Mouse (Mus musculus) myocyte (in vitro differentiated cells): ENCODE measurements around the gene Plscr1. TPM values are rescaled to one million over a fixed set of nuclear protein-coding genes. Genes with fewer than 3 reads are reported as not detected.
A peak's percentile ranks its signal among the peaks of the same experiment; 100 is the strongest.

Experiments
- H3K27me3 ChIP-seq: one replicate; pipeline ENCODE4 v1.6.1; 2011; ENCODE audit not compliant: control insufficient read depth, insufficient read depth, insufficient read length
- H3K36me3 ChIP-seq: one replicate; pipeline ENCODE4 v1.6.1; 2011; ENCODE audit not compliant: control insufficient read depth, insufficient read depth
- H3K4me2 ChIP-seq: one replicate; pipeline ENCODE4 v1.6.1; 2011; ENCODE audit warnings: low read depth, control low read depth
- H3K4me3 ChIP-seq: one replicate; pipeline ENCODE4 v1.5.1; 2011; ENCODE audit warnings: mild to moderate bottlenecking, control low read depth, moderate library complexity
- H3K79me2 ChIP-seq: one replicate; pipeline ENCODE4 v1.6.1; 2011; ENCODE audit not compliant: control insufficient read depth, insufficient read depth
- H3ac ChIP-seq: one replicate; pipeline ENCODE4 v1.6.1; 2011; ENCODE audit not compliant: control insufficient read depth, insufficient read length
- CEBPB ChIP-seq: IDR thresholded peaks from 2 replicates; pipeline ENCODE4 v1.6.1; 2011; ENCODE audit warnings: mild to moderate bottlenecking, moderate library complexity; ENCODE audit not compliant: poor library complexity, insufficient read depth, severe bottlenecking
- E2F4 ChIP-seq: IDR thresholded peaks from one replicate; pipeline ENCODE4 v1.6.1; 2011; ENCODE audit warnings: mild to moderate bottlenecking, control low read depth, moderate library complexity; ENCODE audit not compliant: insufficient read depth
- MAX ChIP-seq: IDR thresholded peaks from one replicate; pipeline ENCODE4 v1.6.1; 2011; ENCODE audit warnings: low read depth, mild to moderate bottlenecking, control low read depth
- MYOD1 ChIP-seq, 3 experiments: IDR thresholded peaks; one replicate each; pipeline ENCODE4 v1.6.1; 2011; ENCODE audit warnings: control low read depth in 2 of 3, low read depth in 2 of 3, mild to moderate bottlenecking in 2 of 3, moderate library complexity in 1 of 3; ENCODE audit not compliant: insufficient read length in 2 of 3, control insufficient read depth in 1 of 3
- MYOG ChIP-seq, 3 experiments: IDR thresholded peaks; one replicate each; pipeline ENCODE4 v1.6.1; 2011; ENCODE audit warnings: control low read depth in 2 of 3, low read depth in 2 of 3, mild to moderate bottlenecking in 2 of 3; ENCODE audit not compliant: insufficient read length in 2 of 3, control insufficient read depth in 1 of 3, insufficient read depth in 1 of 3
- POLR2A ChIP-seq: IDR thresholded peaks from one replicate; pipeline ENCODE4 v1.6.1; 2011; ENCODE audit warnings: low read depth, mild to moderate bottlenecking, control low read depth, moderate library complexity; ENCODE audit not compliant: insufficient read length
- POLR2AphosphoS2 ChIP-seq: IDR thresholded peaks from one replicate; pipeline ENCODE4 v1.6.1; 2011; ENCODE audit warnings: low read depth, control low read depth; ENCODE audit not compliant: insufficient read length
- REST ChIP-seq: IDR thresholded peaks from one replicate; pipeline ENCODE4 v1.6.1; 2011; ENCODE audit warnings: mild to moderate bottlenecking, control low read depth, moderate library complexity; ENCODE audit not compliant: insufficient read depth, insufficient read length
- SRF ChIP-seq: IDR thresholded peaks from one replicate; pipeline ENCODE4 v1.6.1; 2011; ENCODE audit warnings: low read depth; ENCODE audit not compliant: control insufficient read depth, insufficient read length
- TCF12 ChIP-seq: IDR thresholded peaks from one replicate; pipeline ENCODE4 v1.6.1; 2011; ENCODE audit warnings: mild to moderate bottlenecking, control low read depth; ENCODE audit not compliant: poor library complexity, insufficient read depth, severe bottlenecking
- TCF3 ChIP-seq: IDR thresholded peaks from one replicate; pipeline ENCODE4 v1.6.1; 2011; ENCODE audit warnings: low read depth, control low read depth; ENCODE audit not compliant: insufficient read length
- USF1 ChIP-seq: IDR thresholded peaks from one replicate; pipeline ENCODE4 v1.6.1; 2011; ENCODE audit warnings: low read depth, mild to moderate bottlenecking, control low read depth, moderate library complexity
- polyA plus RNA-seq: library from polyadenylated mRNA; unstranded; fragments of >200 nt; fragmentation: generic; extraction: Trizol; gene quantifications from one replicate; pipeline ENCODE4 v1.2.1, GENCODE M21; 2012; ENCODE audit warnings: missing spikeins

The Plscr1 gene
- polyA plus RNA-seq, 1 experiment, result 17.7 TPM

- peak overlapping the region; percentile 78 for H3K4me2 ChIP-seq
- H3K79me2 ChIP-seq, result peaks cover 13% of the 10 kb centered on the region
- H3K27me3 ChIP-seq, result no peaks in the 10 kb centered on the region
- H3K36me3 ChIP-seq, result peaks cover 10% of the 10 kb centered on the region
- no peak for TF ChIP-seq TCF12
- TF ChIP-seq POLR2A, result no peak
- no peak for TF ChIP-seq MYOD1 (IDR thresholded peaks at IDR 0.05; ENCODE audit: control insufficient read depth in 1 of 3, insufficient read length in 2 of 3, low read depth in 2 of 3)
- TF ChIP-seq E2F4, result no peak
- no peak for TF ChIP-seq REST
- TF ChIP-seq USF1, result peak; percentile 22
- no peak overlapping the region for H3K4me3 ChIP-seq
- no peak overlapping the region for H3ac ChIP-seq
These were observed 24.6 kb downstream of the Plscr1 start for GRCm38 (mm10) chr9:92273956-92274762.

- TF ChIP-seq MYOD1 (IDR thresholded peaks at IDR 0.05; ENCODE audit: control insufficient read depth in 1 of 3, insufficient read length in 2 of 3, low read depth in 2 of 3) (no peak), CEBPB (no peak), TCF3 (no peak), USF1 (no peak), SRF (no peak), REST (no peak), TCF12 (no peak), POLR2A (no peak), MYOG (IDR thresholded peaks at IDR 0.05; ENCODE audit: control insufficient read depth in 1 of 3, insufficient read depth in 1 of 3, insufficient read length in 2 of 3, low read depth in 2 of 3) (no peak), MAX (no peak), POLR2AphosphoS2 (no peak), E2F4 (no peak)
- Histone ChIP-seq H3K79me2 (peaks cover 13% of the 10 kb centered on the region), H3ac (no peak within 1 kb of the TSS), H3K27me3 (no peaks in the 10 kb centered on the region), H3K36me3 (peaks cover 1% of the 10 kb centered on the region), H3K4me3 (peak within 1 kb of the TSS; percentile 16), H3K4me2 (peak within 1 kb of the TSS; percentile 78)
These were observed 26.1 kb downstream of the Plscr1 start, which contains the start of gene Plscr2 for GRCm38 (mm10) chr9:92275486-92276207. Gene Plscr2 (plus strand): TSS chr9:92275602.

- H3K4me2 ChIP-seq, result peak overlapping the region; percentile 78
- TF ChIP-seq TCF3 (no peak), SRF (no peak), REST (no peak), USF1 (no peak), E2F4 (no peak), POLR2A (no peak)
- no peaks in the 10 kb centered on the region for H3K36me3 ChIP-seq
- H3ac ChIP-seq, result no peak overlapping the region
- H3K4me3 ChIP-seq, result peak overlapping the region; percentile 16
- no peaks in the 10 kb centered on the region for H3K27me3 ChIP-seq
- peaks cover 13% of the 10 kb centered on the region for H3K79me2 ChIP-seq
These were observed 26.8 kb downstream of the Plscr1 start for GRCm38 (mm10) chr9:92276360-92276759.

GRCm38 (mm10) chr9:92280048-92280447 is 30.5 kb downstream of the Plscr1 start:
- no peak overlapping the region for H3K4me3 ChIP-seq
- TF ChIP-seq E2F4, result no peak
- no peak for TF ChIP-seq TCF3
- no peak for TF ChIP-seq CEBPB
- no peak for TF ChIP-seq POLR2A
- no peak for TF ChIP-seq MYOG (IDR thresholded peaks at IDR 0.05; ENCODE audit: control insufficient read depth in 1 of 3, insufficient read depth in 1 of 3, insufficient read length in 2 of 3, low read depth in 2 of 3)
- no peak for TF ChIP-seq USF1
- TF ChIP-seq TCF12, result no peak
- no peak for TF ChIP-seq MYOD1 (IDR thresholded peaks at IDR 0.05; ENCODE audit: control insufficient read depth in 1 of 3, insufficient read length in 2 of 3, low read depth in 2 of 3)
- TF ChIP-seq MAX, result no peak
- no peak for TF ChIP-seq SRF
- TF ChIP-seq POLR2AphosphoS2, result no peak
- no peak for TF ChIP-seq REST
- no peak overlapping the region for H3ac ChIP-seq

More at GRCm38 (mm10) chr9:92280048-92280447, 30.5 kb downstream of the Plscr1 start:
- Histone ChIP-seq H3K27me3 (no peaks in the 10 kb centered on the region), H3K36me3 (no peaks in the 10 kb centered on the region), H3K79me2 (peaks cover 13% of the 10 kb centered on the region), H3K4me2 (no peak overlapping the region)
